Mouse (Mus musculus): ENCODE results near the gene Mdga1.

DNA sequence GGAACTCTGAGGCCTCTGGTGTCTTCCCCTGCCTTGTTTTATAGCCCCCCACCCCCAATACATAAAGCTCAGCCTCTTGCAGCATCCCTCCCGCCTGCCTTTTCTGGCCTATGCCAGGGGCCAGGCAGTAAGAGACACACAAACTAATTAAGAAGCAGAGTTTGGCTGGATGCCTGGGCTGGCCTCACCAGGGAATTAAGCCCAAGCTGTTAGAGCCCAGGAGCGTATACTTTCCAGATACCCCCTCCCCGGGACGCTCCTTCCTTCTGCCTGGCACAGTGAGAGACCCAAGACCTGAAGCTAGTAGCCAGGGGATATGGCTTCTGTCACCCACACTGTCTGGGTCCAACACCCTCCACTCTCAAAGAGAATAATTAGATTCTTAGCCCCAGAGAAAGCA, 83.8 kb downstream of the Mdga1 start:
- TF ChIP-seq CTCF (conservative IDR thresholded peaks at IDR 0.05; ENCODE audit: low read length): no peak
- TF ChIP-seq POU5F1 (IDR thresholded peaks at IDR 0.05; ENCODE audit: borderline replicate concordance, low read length): no peak
- no peak for TF ChIP-seq NANOG (IDR thresholded peaks at IDR 0.05; ENCODE audit: borderline replicate concordance, low read length)
